Mouse (Mus musculus) intestine, embryonic 16.5 days (tissue): ENCODE results near the gene Gm20865. TPM values are rescaled to one million over a fixed set of nuclear protein-coding genes. Genes with fewer than 3 reads are reported as not detected.
"Not testable (repeated sequence)": the region's sequence is repeated elsewhere in the genome, so short reads cannot be mapped to it uniquely, and the experiment has no call there.

Experiments used
- ATAC-seq: fragments of 200-750 bp; cut with Nextera tagmentation; 2 replicates; pipeline ENCODE4 v1.8.0; 2017; ENCODE audit warnings: moderate TSS enrichment, moderate library complexity
- H3K27ac ChIP-seq: fragments of 300-500 bp; sonication (generic); 2 replicates; pipeline ENCODE4 v1.5.1; 2014; ENCODE audit warnings: mild to moderate bottlenecking, low read length
- H3K27me3 ChIP-seq: fragments of 300-500 bp; sonication (generic); replicated peaks from 2 replicates; pipeline ENCODE4 v1.6.1; 2014; ENCODE audit warnings: low read length, control low read depth, mixed read lengths; ENCODE audit not compliant: control insufficient read depth, insufficient read depth
- H3K36me3 ChIP-seq: fragments of 300-500 bp; sonication (generic); 2 replicates; pipeline ENCODE4 v1.6.1; 2014; ENCODE audit warnings: low read length, control low read depth; ENCODE audit not compliant: control insufficient read depth, insufficient read depth
- H3K4me1 ChIP-seq: fragments of 300-500 bp; sonication (generic); 2 replicates; pipeline ENCODE4 v1.6.1; 2014; ENCODE audit warnings: low read length, control low read depth, mixed read lengths; ENCODE audit not compliant: control insufficient read depth, insufficient read depth
- H3K4me2 ChIP-seq: fragments of 300-500 bp; sonication (generic); 2 replicates; pipeline ENCODE4 v1.6.1; 2014; ENCODE audit warnings: low read depth, low read length, control low read depth
- H3K4me3 ChIP-seq: fragments of 300-500 bp; sonication (generic); 2 replicates; pipeline ENCODE4 v1.5.1; 2014; ENCODE audit warnings: mild to moderate bottlenecking, low read length
- H3K9ac ChIP-seq: fragments of 300-500 bp; sonication (generic); 2 replicates; pipeline ENCODE4 v1.6.1; 2014; ENCODE audit warnings: low read depth, low read length
- H3K9me3 ChIP-seq: fragments of 300-500 bp; sonication (generic); 2 replicates; pipeline ENCODE4 v1.6.1; 2016; ENCODE audit warnings: low read length, control low read depth; ENCODE audit not compliant: control insufficient read depth
- WGBS: fragments of 180-500 bp; shearing (Covaris S2); extraction: QIAGEN DNeasy Blood & Tissue Kit; methylation state at CpG from one replicate; pipeline ENCODE4 v1.1.7; 2014; 5-methylcytosine and 5-hydroxymethylcytosine counted together
- polyA plus RNA-seq: library from polyadenylated mRNA; unstranded; fragments of >200 nt; fragmentation: Nextera tagmentation; extraction: Ambion mirVana; gene quantifications from 2 replicates; pipeline ENCODE4 v1.2.1, GENCODE M21; 2015

Gene Gm20865
- not detected in 2 replicates for polyA plus RNA-seq

GRCm38 (mm10) chrY:21241275-21241674 lies at the start of gene Gm20865:
Gm20865 (plus strand) TSS chrY:21241575.
- not testable (repeated sequence) for H3K4me3 ChIP-seq, H3K27me3 ChIP-seq, H3K9me3 ChIP-seq, ATAC-seq, H3K27ac ChIP-seq, H3K4me2 ChIP-seq, H3K9ac ChIP-seq, H3K4me1 ChIP-seq, H3K36me3 ChIP-seq
- WGBS: no CpG with 5 or more reads among the region's 3 CpGs

Other genes with a start within 250 kb of the Gm20865 start
- gene Gm29866, start 247.9 kb upstream of the Gm20865 start, polyA plus RNA-seq: not detected in 2 replicates
- gene Gm20909, start 77.0 kb upstream of the Gm20865 start, polyA plus RNA-seq: not detected in 2 replicates